Mouse (Mus musculus) CD4-positive, CD25-positive, alpha-beta regulatory T cell, adult 2 months (primary cell): ENCODE data around the gene Entpd1.

Source experiments
- DNase-seq: peaks from one replicate; pipeline ENCODE4 v3.0.0-alpha.2; 2012; ENCODE audit warnings: low read depth, low spot score

The Entpd1 gene

GRCm38 (mm10) chr19:40628950-40629349, 16.8 kb downstream of the Entpd1 start:
- DNase-seq, result no peak

- DNase-seq, result no peak
Measured at GRCm38 (mm10) chr19:40630096-40630495, 17.9 kb downstream of the Entpd1 start.

- DNase-seq, result no peak
Measured at GRCm38 (mm10) chr19:40630606-40631005, 18.4 kb downstream of the Entpd1 start.

GRCm38 (mm10) chr19:40632193-40632592, 20.0 kb downstream of the Entpd1 start:
- DNase-seq, result no peak

GRCm38 (mm10) chr19:40632668-40633067, 20.5 kb downstream of the Entpd1 start:
- no peak for DNase-seq

- peak; percentile 7 for DNase-seq
Measured at GRCm38 (mm10) chr19:40633144-40633543, 21.0 kb downstream of the Entpd1 start.

GRCm38 (mm10) chr19:40637091-40637490, 24.9 kb downstream of the Entpd1 start:
- no peak for DNase-seq

GRCm38 (mm10) chr19:40637601-40638000, 25.4 kb downstream of the Entpd1 start:
- DNase-seq, result no peak

GRCm38 (mm10) chr19:40638582-40638981, 26.4 kb downstream of the Entpd1 start:
- no peak for DNase-seq

GRCm38 (mm10) chr19:40639729-40640304, 27.7 kb downstream of the Entpd1 start:
- DNase-seq, result peak; percentile 65

GRCm38 (mm10) chr19:40640799-40641198, 28.6 kb downstream of the Entpd1 start:
- no peak for DNase-seq

GRCm38 (mm10) chr19:40643846-40644245, 31.7 kb downstream of the Entpd1 start:
- DNase-seq, result no peak

GRCm38 (mm10) chr19:40646379-40646778, 34.2 kb downstream of the Entpd1 start:
- DNase-seq, result no peak

GRCm38 (mm10) chr19:40647319-40648158, 35.4 kb downstream of the Entpd1 start:
- no peak for DNase-seq

- DNase-seq, result peak; percentile 19
Measured at GRCm38 (mm10) chr19:40650090-40650489, 37.9 kb downstream of the Entpd1 start.

- no peak for DNase-seq
Measured at GRCm38 (mm10) chr19:40656207-40656606, 44.0 kb downstream of the Entpd1 start.

GRCm38 (mm10) chr19:40658281-40658680, 46.1 kb downstream of the Entpd1 start:
- no peak for DNase-seq

GRCm38 (mm10) chr19:40658935-40659334, 46.8 kb downstream of the Entpd1 start:
- no peak for DNase-seq

- DNase-seq, result peak; percentile 60
Measured at GRCm38 (mm10) chr19:40659651-40660478, 47.7 kb downstream of the Entpd1 start.

GRCm38 (mm10) chr19:40660510-40660909, 48.3 kb downstream of the Entpd1 start:
- DNase-seq, result peak; percentile 20

- peak; percentile 72 for DNase-seq
Measured at GRCm38 (mm10) chr19:40661108-40661507, 48.9 kb downstream of the Entpd1 start.

GRCm38 (mm10) chr19:40661874-40662273, 49.7 kb downstream of the Entpd1 start:
- DNase-seq, result no peak
